Mouse (Mus musculus): ENCODE measurements around the gene Clec3b. TPM values are rescaled to one million over a fixed set of nuclear protein-coding genes. Genes with fewer than 3 reads are reported as not detected.

Gene Clec3b
- total and polyA plus RNA-seq, 2 experiments = 0.29 to 0.65 TPM

- Histone ChIP-seq H3K27me3 (ENCODE audit: control insufficient read depth, insufficient read depth, low read length) (no peaks in the 10 kb centered on the region), H3K27ac (replicated peaks; ENCODE audit: insufficient read depth, low read depth, low read length) (no peak overlapping the region), H3K4me3 (ENCODE audit: insufficient read depth, low read depth, low read length) (no peak overlapping the region), H3K9ac (ENCODE audit: low read depth, low read length) (no peak overlapping the region), H3K4me1 (ENCODE audit: control insufficient read depth, insufficient read depth, low read length) (peaks cover 9% of the 10 kb centered on the region), H3K36me3 (ENCODE audit: control insufficient read depth, insufficient read depth, low read length) (no peaks in the 10 kb centered on the region), H3K79me2 (ENCODE audit: control insufficient read depth, insufficient read depth, low read length) (no peaks in the 10 kb centered on the region)
- 24% methylated on average over 2 of the region's 2 CpGs for WGBS
- TF ChIP-seq POLR2A (IDR thresholded peaks at IDR 0.05; ENCODE audit: extremely low read depth, insufficient read depth, low read length) (no peak), CTCF (IDR thresholded peaks at IDR 0.05; ENCODE audit: low read depth, low read length) (no peak)
- peak; percentile 95 for DNase-seq (ENCODE audit: extremely low read depth, low read depth, low spot score)
These were observed 56.2 kb downstream of the Clec3b start for GRCm38 (mm10) chr9:123206948-123207347.

Other genes with a start within 250 kb of the Clec3b start
- 0.54 and 1.0 TPM in 2 replicates for gene Zfp105, start 227.9 kb upstream of the Clec3b start, total RNA-seq (2014; rRNA removed)
- 0.04 and 0.11 TPM in 2 replicates for gene Zfp105, start 227.9 kb upstream of the Clec3b start, polyA plus RNA-seq (2012; rRNA removed)
- gene 1110059G10Rik, start 199.9 kb upstream of the Clec3b start, total RNA-seq (2014; rRNA removed) = 4.1 and 5.2 TPM in 2 replicates
- 1.1 and 1.8 TPM in 2 replicates for gene 1110059G10Rik, start 199.9 kb upstream of the Clec3b start, polyA plus RNA-seq (2012; rRNA removed)
- 0.60 and 1.0 TPM in 2 replicates for gene Kif15, start 199.9 kb upstream of the Clec3b start, total RNA-seq (2014; rRNA removed)
- gene Kif15, start 199.9 kb upstream of the Clec3b start, polyA plus RNA-seq (2012; rRNA removed) = 0.15 TPM in 1 of 2 replicates, not detected in the other
- gene Tmem42, start 129.6 kb upstream of the Clec3b start, total RNA-seq (2014; rRNA removed) = 7.7 and 9.7 TPM in 2 replicates
- 13.3 and 16.0 TPM in 2 replicates for gene Tmem42, start 129.6 kb upstream of the Clec3b start, polyA plus RNA-seq (2012; rRNA removed)
- gene Tgm4, start 116.2 kb upstream of the Clec3b start, total RNA-seq (2014; rRNA removed) = not detected in 2 replicates
- gene Tgm4, start 116.2 kb upstream of the Clec3b start, polyA plus RNA-seq (2012; rRNA removed) = not detected in 2 replicates
- 12.6 and 14.5 TPM in 2 replicates for gene Zdhhc3, start 37.7 kb upstream of the Clec3b start, total RNA-seq (2014; rRNA removed)
- 45.1 and 55.7 TPM in 2 replicates for gene Zdhhc3, start 37.7 kb upstream of the Clec3b start, polyA plus RNA-seq (2012; rRNA removed)
- gene Exosc7, start 37.7 kb upstream of the Clec3b start, total RNA-seq (2014; rRNA removed) = 37.7 and 44.4 TPM in 2 replicates
- gene Exosc7, start 37.7 kb upstream of the Clec3b start, polyA plus RNA-seq (2012; rRNA removed) = 23.2 and 25.3 TPM in 2 replicates
- 2.6 and 3.1 TPM in 2 replicates for gene Cdcp1, start 65.1 kb downstream of the Clec3b start, total RNA-seq (2014; rRNA removed)
- gene Cdcp1, start 65.1 kb downstream of the Clec3b start, polyA plus RNA-seq (2012; rRNA removed) = 4.0 and 4.3 TPM in 2 replicates
- 0.09 and 0.40 TPM in 2 replicates for gene Tmem158, start 109.8 kb downstream of the Clec3b start, total RNA-seq (2014; rRNA removed)
- gene Tmem158, start 109.8 kb downstream of the Clec3b start, polyA plus RNA-seq (2012; rRNA removed) = 0.76 and 0.83 TPM in 2 replicates
- gene Lars2, start 216.0 kb downstream of the Clec3b start, total RNA-seq (2014; rRNA removed) = 22.8 and 24.1 TPM in 2 replicates
- 482 and 827 TPM in 2 replicates for gene Lars2, start 216.0 kb downstream of the Clec3b start, polyA plus RNA-seq (2012; rRNA removed)